Mouse (Mus musculus) hindbrain, embryonic 12.5 days (tissue): ENCODE measurements around the gene Cdh24. TPM values are rescaled to one million over a fixed set of nuclear protein-coding genes. Genes with fewer than 3 reads are reported as not detected.
"Not testable (repeated sequence)": the region's sequence is repeated elsewhere in the genome, so short reads cannot be mapped to it uniquely, and the experiment has no call there.

ENCODE experiments used
- ATAC-seq: fragments of 200-750 bp; cut with Nextera tagmentation; 2 replicates; pipeline ENCODE4 v1.8.0; 2017; ENCODE audit warnings: moderate TSS enrichment; ENCODE audit not compliant: low FRiP score
- H3K27ac ChIP-seq: fragments of 300-500 bp; sonication (generic); 2 replicates; pipeline ENCODE4 v1.5.1; 2016; ENCODE audit warnings: mild to moderate bottlenecking
- H3K27me3 ChIP-seq: fragments of 300-500 bp; sonication (generic); 2 replicates; pipeline ENCODE4 v1.6.1; 2016; ENCODE audit warnings: mild to moderate bottlenecking
- H3K36me3 ChIP-seq: fragments of 300-500 bp; sonication (generic); 2 replicates; pipeline ENCODE4 v1.6.1; 2016; ENCODE audit warnings: mild to moderate bottlenecking
- H3K4me1 ChIP-seq: fragments of 300-500 bp; sonication (generic); 2 replicates; pipeline ENCODE4 v1.6.1; 2016
- H3K4me2 ChIP-seq: fragments of 300-500 bp; sonication (generic); replicated peaks from 2 replicates; pipeline ENCODE4 v1.6.1; 2016; ENCODE audit warnings: mild to moderate bottlenecking
- H3K4me3 ChIP-seq: fragments of 300-500 bp; sonication (generic); 2 replicates; pipeline ENCODE4 v1.5.1; 2016; ENCODE audit warnings: mild to moderate bottlenecking
- H3K9ac ChIP-seq: fragments of 300-500 bp; sonication (generic); 2 replicates; pipeline ENCODE4 v1.6.1; 2016; ENCODE audit warnings: mild to moderate bottlenecking, moderate library complexity
- H3K9me3 ChIP-seq: fragments of 300-500 bp; sonication (generic); replicated peaks from 2 replicates; pipeline ENCODE4 v1.6.1; 2016; ENCODE audit warnings: mild to moderate bottlenecking
- WGBS: fragments of 180-500 bp; shearing (Covaris S2); methylation state at CpG from one replicate; pipeline ENCODE4 v1.1.7; 2016; 5-methylcytosine and 5-hydroxymethylcytosine counted together
- polyA plus RNA-seq: library from polyadenylated mRNA; unstranded; fragments of >200 nt; fragmentation: Nextera tagmentation; extraction: Ambion mirVana; gene quantifications from 2 replicates; pipeline ENCODE4 v1.2.1, GENCODE M21; 2016

Cdh24 gene
- polyA plus RNA-seq, 1 experiment from 2014 or later: 10.3 TPM

DNA sequence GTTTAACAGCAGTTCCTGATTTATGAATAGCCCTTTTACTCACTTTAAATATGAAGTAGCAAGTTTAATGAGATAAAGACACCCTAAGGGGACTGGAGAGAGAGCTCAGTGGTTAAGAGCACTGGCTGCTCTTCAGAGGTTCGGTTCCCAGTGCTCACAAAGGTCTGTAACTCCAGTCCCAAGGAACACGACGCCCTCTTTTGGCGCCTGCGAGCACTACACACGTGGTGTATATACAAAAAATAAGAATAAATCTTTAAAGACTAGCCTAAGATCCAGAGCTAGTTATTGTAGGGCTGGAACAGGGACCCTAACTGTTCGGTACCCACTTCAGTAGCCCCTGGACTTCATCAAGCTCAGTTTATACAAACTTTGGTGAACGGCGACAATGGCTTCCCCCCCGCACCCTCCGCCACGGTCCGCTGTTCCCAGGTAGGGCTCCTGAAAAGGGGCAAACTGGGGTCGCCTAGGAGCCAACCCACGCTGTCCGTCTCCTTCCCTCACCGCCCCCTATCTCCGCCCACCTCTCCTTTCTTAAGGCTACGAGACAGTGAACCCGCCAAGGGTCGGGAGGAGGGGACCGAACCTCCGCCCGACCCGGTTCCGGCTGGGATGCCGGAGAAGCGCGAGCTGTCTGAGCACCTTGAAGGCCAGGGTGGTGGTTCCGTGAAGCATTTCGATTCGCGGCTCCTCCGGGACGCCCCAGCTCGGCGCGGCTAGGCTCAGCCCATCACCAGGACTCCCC is 23.8 kb downstream of the Cdh24 start:
- peaks cover 9% of the 10 kb centered on the region for H3K4me1 ChIP-seq
- H3K36me3 ChIP-seq: peaks cover 32% of the 10 kb centered on the region
- H3K9me3 ChIP-seq: no peaks in the 10 kb centered on the region
- peak overlapping the region; percentile 92 for H3K9ac ChIP-seq
- 2% methylated on average over 37 of the region's 38 CpGs for WGBS
- H3K4me3 ChIP-seq: peak overlapping the region; percentile 88
- H3K27ac ChIP-seq: peak overlapping the region; percentile 71
- H3K27me3 ChIP-seq: no peaks in the 10 kb centered on the region
- peak overlapping the region; percentile 75 for H3K4me2 ChIP-seq
- ATAC-seq: peak; percentile 70

DNA sequence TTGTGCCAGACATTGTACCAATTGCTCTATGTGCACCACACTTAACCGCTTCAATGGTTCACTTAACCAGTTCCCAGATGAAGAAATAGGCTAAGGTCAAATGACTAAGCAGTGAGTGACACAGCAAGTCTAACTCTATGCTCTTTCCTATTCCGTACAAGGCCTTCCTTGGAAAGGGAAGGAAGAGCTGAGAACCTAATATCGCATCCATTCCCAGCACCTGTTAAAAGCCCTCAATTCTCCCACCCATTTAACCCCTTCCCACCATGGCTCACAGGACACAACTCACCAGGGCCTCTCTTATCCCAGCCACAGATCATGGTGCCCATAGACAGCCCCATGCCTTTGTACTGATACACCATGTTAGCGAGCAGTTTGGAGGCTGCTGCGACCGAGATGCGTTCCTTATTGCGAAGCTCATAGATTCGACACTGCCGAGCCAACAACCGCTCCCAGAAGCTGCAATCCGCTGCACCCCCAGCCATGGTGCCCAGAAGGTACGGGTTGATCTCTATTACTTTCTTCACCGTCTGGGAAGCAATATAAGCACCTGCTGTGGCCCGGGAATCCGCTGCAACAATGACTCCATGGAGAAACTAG is 24.8 kb downstream of the Cdh24 start:
- Histone ChIP-seq H3K4me1 (peaks cover 9% of the 10 kb centered on the region), H3K27me3 (no peaks in the 10 kb centered on the region), H3K9ac (no peak overlapping the region), H3K9me3 (no peaks in the 10 kb centered on the region), H3K4me2 (peak overlapping the region; percentile 75), H3K36me3 (peaks cover 39% of the 10 kb centered on the region), H3K27ac (no peak overlapping the region), H3K4me3 (no peak overlapping the region)
- no peak for ATAC-seq
- WGBS: 91% methylated on average over 16 of the region's 16 CpGs

DNA sequence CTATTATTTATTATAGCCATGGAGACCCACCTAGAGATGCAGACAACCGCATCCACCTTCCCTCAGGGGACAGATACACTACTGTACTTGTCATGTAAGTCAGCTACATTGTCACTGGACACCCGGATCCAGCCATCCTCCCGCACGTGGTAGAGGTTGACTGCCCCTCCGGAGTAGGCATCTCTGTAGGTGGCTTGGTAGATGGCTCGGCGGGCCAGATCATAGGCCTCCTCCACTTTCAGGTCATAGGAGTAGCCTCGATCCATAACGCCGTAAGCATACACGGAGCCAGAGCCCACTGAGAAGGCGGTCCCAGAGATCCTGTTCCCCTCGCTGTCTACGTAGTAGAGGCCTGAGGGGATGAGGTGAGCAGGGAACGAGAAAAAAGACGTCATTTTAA is 27.0 kb downstream of the Cdh24 start:
- H3K4me3 ChIP-seq, ATAC-seq, H3K27ac ChIP-seq, H3K4me2 ChIP-seq, H3K9me3 ChIP-seq, H3K4me1 ChIP-seq, H3K9ac ChIP-seq, H3K27me3 ChIP-seq: not testable (repeated sequence)
- WGBS: 97% methylated on average over 15 of the region's 16 CpGs
- H3K36me3 ChIP-seq: peaks cover 39% of the 10 kb centered on the region

DNA sequence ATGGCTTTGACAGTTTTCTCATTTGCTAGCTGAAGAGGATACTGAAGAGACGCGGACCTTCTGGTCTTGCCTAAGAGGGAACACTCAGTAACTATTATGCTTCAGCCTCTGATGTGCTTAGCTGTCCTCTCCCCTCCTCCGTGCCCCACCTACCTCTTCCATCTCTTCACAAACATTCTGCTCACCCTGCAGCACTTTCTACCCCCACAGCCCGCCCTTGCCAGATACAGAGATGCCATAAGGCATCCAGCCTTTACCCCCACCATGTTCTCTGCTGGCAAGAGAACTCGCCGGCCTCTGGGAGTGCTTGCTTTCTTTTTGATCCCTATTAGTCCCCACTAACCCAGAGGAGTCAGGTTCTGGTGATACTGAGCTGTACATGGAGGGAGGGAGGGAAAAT is 30.5 kb downstream of the Cdh24 start:
- ATAC-seq: no peak
- 83% methylated on average over 6 of the region's 6 CpGs for WGBS
- no peak overlapping the region for H3K27ac ChIP-seq

DNA sequence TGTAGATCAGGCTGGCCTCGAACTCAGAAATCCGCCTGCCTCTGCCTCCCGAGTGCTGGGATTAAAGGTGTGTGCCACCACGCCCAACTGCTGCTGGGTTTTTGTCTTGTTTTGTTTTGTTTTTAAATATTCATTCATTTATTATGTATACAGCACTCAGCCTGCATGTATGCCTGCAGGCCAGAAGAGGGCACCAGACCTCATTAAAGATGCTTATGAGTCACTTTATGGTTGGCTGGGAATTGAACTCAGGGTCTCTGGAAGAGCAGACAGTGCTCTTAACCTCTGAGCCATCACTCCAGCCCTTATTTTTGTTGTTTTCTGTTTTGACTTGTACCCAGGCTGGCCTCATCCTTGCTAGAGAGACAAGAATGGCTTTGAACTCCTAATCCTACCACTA is 31.2 kb downstream of the Cdh24 start:
- H3K4me1 ChIP-seq: peaks cover 3% of the 10 kb centered on the region; the same call in 1 of the 2 replicates
- no peak overlapping the region for H3K4me3 ChIP-seq
- H3K27me3 ChIP-seq: no peaks in the 10 kb centered on the region
- no peaks in the 10 kb centered on the region for H3K9me3 ChIP-seq
- H3K27ac ChIP-seq: no peak overlapping the region
- WGBS: 69% methylated on average over 4 of the region's 4 CpGs
- H3K4me2 ChIP-seq: no peak overlapping the region
- H3K9ac ChIP-seq: no peak overlapping the region
- no peak for ATAC-seq
- H3K36me3 ChIP-seq: peaks cover 24% of the 10 kb centered on the region

More for the DNA sequence above, 30.5 kb downstream of the Cdh24 start:
- Histone ChIP-seq H3K9me3 (no peaks in the 10 kb centered on the region), H3K36me3 (peaks cover 31% of the 10 kb centered on the region), H3K4me3 (no peak overlapping the region), H3K4me1 (peaks cover 3% of the 10 kb centered on the region; the same call in 1 of the 2 replicates), H3K9ac (no peak overlapping the region), H3K4me2 (no peak overlapping the region), H3K27me3 (no peaks in the 10 kb centered on the region)

DNA sequence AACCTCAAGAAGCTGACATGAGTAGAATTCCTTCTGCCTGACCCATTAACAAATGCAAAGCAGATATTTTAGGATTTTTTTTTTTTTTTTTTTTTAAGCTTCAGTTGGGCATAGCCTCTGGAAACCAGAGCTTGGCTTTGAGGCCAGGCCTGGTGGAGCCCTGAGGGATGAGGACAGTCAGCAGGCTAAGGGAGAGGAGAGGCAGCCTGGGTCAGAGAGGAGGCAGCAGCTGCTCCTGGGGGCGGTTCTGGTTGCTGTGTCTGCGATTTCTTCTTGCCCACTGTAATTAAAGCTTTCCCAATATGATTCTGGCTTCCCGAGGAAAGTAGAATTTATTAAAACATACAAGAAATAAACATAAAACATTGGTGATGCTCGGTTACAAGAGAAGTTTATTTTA is 31.9 kb downstream of the Cdh24 start:
- H3K27ac ChIP-seq: no peak overlapping the region
- peaks cover 9% of the 10 kb centered on the region for H3K4me1 ChIP-seq
- H3K4me3 ChIP-seq: no peak overlapping the region
- WGBS: 71% methylated on average over 4 of the region's 4 CpGs
- H3K27me3 ChIP-seq: no peaks in the 10 kb centered on the region
- peaks cover 18% of the 10 kb centered on the region for H3K36me3 ChIP-seq
- H3K9ac ChIP-seq: no peak overlapping the region
- H3K9me3 ChIP-seq: no peaks in the 10 kb centered on the region
- no peak for ATAC-seq
- H3K4me2 ChIP-seq: no peak overlapping the region

DNA sequence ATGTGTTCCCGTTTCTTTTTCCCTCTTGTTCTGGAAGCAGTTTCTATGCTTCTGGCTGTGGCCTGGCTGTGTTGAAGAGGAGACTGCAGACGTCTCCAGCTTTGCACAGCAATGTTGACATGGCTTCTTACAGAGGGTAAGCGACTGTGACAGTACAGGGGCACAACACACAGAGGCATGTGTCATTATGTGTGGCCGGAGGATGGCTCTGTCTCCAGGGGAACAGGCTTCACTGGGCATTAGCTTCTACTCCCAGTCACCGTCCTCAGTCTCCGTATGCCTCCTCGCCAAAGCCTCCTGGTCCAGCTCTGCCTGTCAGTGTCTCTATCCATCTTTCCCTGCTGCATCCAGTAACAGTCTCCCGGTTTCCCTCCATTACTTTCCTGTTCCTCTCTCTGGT is 33.9 kb downstream of the Cdh24 start:
- H3K4me3 ChIP-seq: no peak overlapping the region
- no peaks in the 10 kb centered on the region for H3K27me3 ChIP-seq
- 49% methylated on average over 8 of the region's 8 CpGs for WGBS
- no peak overlapping the region for H3K27ac ChIP-seq
- H3K4me2 ChIP-seq: no peak overlapping the region
- no peaks in the 10 kb centered on the region for H3K9me3 ChIP-seq
- peaks cover 12% of the 10 kb centered on the region for H3K4me1 ChIP-seq
- no peak overlapping the region for H3K9ac ChIP-seq
- ATAC-seq: no peak
- peaks cover 6% of the 10 kb centered on the region for H3K36me3 ChIP-seq

DNA sequence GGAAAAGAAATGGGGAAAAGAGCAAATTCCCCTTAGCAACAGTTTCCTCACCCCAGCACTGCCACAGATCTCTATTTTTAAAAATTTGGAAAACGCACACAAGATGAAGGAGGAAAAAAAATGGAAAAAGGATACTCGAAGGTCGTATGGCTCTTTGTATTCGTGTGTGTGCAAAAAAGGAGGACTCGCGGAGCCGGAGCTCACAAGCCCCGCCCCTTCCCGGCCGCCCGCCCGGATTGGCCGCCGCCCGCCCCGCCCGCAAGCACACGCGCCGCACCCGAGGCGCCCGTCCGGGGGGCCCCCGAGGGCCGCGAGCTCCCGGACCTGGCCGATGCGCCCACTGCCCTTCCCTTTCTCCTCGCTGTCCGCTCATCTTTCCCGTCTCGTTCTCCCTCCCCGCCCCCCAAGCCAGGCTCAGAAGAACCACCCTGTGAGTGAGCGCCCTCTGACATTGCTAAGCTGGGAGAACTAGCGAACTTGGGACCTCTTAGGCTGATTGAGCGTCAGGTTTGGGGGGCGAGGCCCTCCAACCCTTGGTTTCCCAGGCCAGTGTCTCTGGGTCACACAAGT is 35.3 kb downstream of the Cdh24 start, which contains the start of gene 4931414P19Rik:
Gene 4931414P19Rik (minus strand): TSS at position 242 of the 570 bp plus-strand sequence.
- peak within 1 kb of the TSS; percentile 58 for H3K27ac ChIP-seq
- peak within 1 kb of the TSS; percentile 60 for H3K4me2 ChIP-seq
- peak within 1 kb of the TSS; percentile 40 for H3K4me3 ChIP-seq
- peaks cover 12% of the 10 kb centered on the region for H3K4me1 ChIP-seq
- WGBS: under 1% methylated on average over 39 of the region's 39 CpGs
- ATAC-seq: peak; percentile 26
- no peaks in the 10 kb centered on the region for H3K36me3 ChIP-seq
- peak within 1 kb of the TSS; percentile 50 for H3K9ac ChIP-seq
- H3K27me3 ChIP-seq: no peaks in the 10 kb centered on the region
- H3K9me3 ChIP-seq: no peaks in the 10 kb centered on the region

DNA sequence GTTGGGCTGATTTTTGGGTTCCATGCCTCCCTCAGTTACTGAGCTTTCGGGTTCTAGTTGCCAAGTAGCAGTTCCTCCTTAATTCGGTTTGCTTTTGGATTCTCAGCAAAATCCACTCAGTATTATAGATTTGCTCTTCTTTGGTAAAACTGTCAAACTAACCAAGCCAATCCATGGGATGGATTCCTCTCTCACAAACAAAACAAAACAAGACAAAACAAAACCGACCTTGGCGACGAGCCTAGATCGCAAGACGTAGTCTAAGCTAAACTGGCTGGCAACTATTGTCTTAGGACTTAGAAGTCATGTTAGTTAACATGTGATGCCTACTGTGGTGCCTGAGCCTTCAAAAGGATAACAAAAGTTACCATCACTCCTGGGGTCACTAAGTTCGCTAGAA is 37.5 kb downstream of the Cdh24 start:
- no peak for ATAC-seq
- H3K4me1 ChIP-seq: peaks cover 12% of the 10 kb centered on the region
- no peaks in the 10 kb centered on the region for H3K27me3 ChIP-seq
- WGBS: 85% methylated on average over 8 of the region's 8 CpGs
- H3K9me3 ChIP-seq: no peaks in the 10 kb centered on the region
- H3K9ac ChIP-seq: no peak overlapping the region
- H3K36me3 ChIP-seq: 0 out of 2 replicates have a peak, but pooled peaks cover 5% of the 10 kb centered on the region
- H3K4me2 ChIP-seq: peak overlapping the region; percentile 41
- peak overlapping the region; percentile 66 for H3K4me3 ChIP-seq
- peak overlapping the region; percentile 81 for H3K27ac ChIP-seq

DNA sequence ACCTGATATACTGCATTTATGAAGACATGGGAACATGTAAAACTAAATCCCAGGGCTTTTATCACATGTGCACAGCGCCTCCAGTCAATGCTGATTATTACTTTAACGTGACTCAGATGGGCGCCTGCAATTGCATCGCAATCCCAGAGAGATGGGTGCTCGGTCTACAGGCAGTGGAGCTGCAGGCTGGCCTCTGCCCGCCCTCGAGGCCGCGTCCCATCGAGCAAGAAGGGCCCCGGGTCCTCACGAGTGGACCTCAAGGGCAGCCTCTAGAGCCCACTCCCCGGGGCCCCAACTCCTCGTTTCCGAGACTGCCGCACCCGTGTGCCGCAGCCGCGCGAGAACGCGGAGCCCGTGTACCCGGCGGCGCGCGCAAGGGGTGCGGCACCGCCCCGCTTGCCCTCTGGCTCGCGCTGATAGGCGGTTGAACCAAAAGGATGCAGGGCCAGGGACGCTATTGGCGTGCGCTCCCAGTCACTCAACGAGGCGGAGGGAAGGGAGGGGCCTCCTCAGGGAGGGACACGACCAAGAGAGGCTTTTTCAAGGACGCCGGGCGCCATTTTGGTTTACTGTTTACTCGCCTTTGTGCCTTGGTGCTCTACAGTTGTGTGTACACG is 38.0 kb downstream of the Cdh24 start:
- Histone ChIP-seq H3K4me3 (peak overlapping the region; percentile 66), H3K9ac (peak overlapping the region; percentile 83), H3K4me2 (peak overlapping the region; percentile 41), H3K9me3 (no peaks in the 10 kb centered on the region), H3K4me1 (peaks cover 12% of the 10 kb centered on the region), H3K36me3 (0 out of 2 replicates have a peak, but pooled peaks cover 8% of the 10 kb centered on the region), H3K27ac (peak overlapping the region; percentile 96), H3K27me3 (no peaks in the 10 kb centered on the region)
- WGBS: under 1% methylated on average over 46 of the region's 46 CpGs
- peak; percentile 99 for ATAC-seq

DNA sequence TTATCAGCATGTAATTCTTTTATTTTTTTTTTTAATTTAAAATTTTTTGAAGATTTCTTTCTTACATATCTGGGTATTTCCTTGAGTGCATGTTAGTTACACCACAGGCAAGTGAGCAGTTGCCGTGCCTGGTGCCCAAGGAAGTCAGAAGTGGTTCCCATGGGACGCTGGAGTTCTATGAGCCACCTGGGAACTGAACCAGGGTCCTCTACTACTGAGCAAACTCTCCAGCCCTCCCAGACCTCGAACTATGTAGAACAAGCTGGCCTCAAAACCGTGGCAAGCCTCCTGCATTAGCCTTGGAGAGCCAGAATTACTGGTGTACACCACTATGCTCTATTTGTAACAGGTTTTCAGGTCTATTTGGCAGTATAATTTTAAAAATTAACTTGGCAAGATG is 38.6 kb downstream of the Cdh24 start:
- 0 out of 2 replicates have a peak, but pooled peaks cover 8% of the 10 kb centered on the region for H3K36me3 ChIP-seq
- ATAC-seq: peak; percentile 24; the same call in 1 of the 2 replicates

DNA sequence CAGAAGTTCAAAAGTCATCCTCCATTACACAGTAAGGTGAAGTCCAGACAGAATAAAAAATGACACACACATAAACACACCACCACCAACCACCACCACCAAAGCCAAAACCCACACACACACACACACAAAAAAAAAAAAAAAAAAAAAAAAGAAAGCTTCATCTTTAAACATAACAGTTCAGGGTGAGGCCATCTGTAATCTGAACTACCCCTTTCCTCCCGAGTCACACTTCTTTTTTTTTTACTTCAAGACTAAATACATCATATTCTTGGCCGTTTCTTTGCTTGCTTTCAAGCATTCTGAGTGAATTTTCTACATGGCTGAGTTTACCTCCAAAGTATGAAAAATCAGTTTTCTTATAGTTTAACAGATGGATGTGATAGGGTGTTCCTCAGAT is 39.6 kb downstream of the Cdh24 start:
- ATAC-seq: no peak
- no peaks in the 10 kb centered on the region for H3K9me3 ChIP-seq
- 0 out of 2 replicates have a peak, but pooled peaks cover 8% of the 10 kb centered on the region for H3K36me3 ChIP-seq
- no peak overlapping the region for H3K4me3 ChIP-seq
- no peak overlapping the region for H3K9ac ChIP-seq
- WGBS: 75% methylated on average over 2 of the region's 2 CpGs
- no peak overlapping the region for H3K27ac ChIP-seq
- peaks cover 10% of the 10 kb centered on the region for H3K4me1 ChIP-seq
- H3K27me3 ChIP-seq: no peaks in the 10 kb centered on the region
- no peak overlapping the region for H3K4me2 ChIP-seq

More for the DNA sequence above, 38.6 kb downstream of the Cdh24 start:
- 46% methylated on average over 4 of the region's 4 CpGs for WGBS
- peaks cover 12% of the 10 kb centered on the region for H3K4me1 ChIP-seq
- H3K27ac ChIP-seq: peak overlapping the region; percentile 96
- H3K4me2 ChIP-seq: peak overlapping the region; percentile 41
- H3K4me3 ChIP-seq: peak overlapping the region; percentile 66
- no peaks in the 10 kb centered on the region for H3K27me3 ChIP-seq
- peak overlapping the region; percentile 83 for H3K9ac ChIP-seq
- no peaks in the 10 kb centered on the region for H3K9me3 ChIP-seq
